Mouse (Mus musculus) layer of hippocampus, postnatal 14 days (tissue): ENCODE results near the gene Mn1. TPM values are rescaled to one million over a fixed set of nuclear protein-coding genes. Genes with fewer than 3 reads are reported as not detected.

Experiments used
- DNase-seq, 2 experiments: peaks; one replicate each; pipeline ENCODE4 v3.0.0; 2021 to 2022; ENCODE audit warnings: low spot score in 2 of 2, mixed read lengths in 1 of 2
- total RNA-seq, 2 experiments: library from RNA; stranded (reverse); gene quantifications; 2 replicates each; pipeline ENCODE4 v1.2.3; 2021

The Mn1 gene
- total RNA-seq, 2 experiments from 2014 or later, result 30.9 to 31.3 TPM

GRCm38 (mm10) chr5:111408470-111409105, 8.6 kb upstream of the Mn1 start:
- no peak for DNase-seq

- no peak for DNase-seq
Observed at GRCm38 (mm10) chr5:111409412-111410044, 7.6 kb upstream of the Mn1 start.

DNA sequence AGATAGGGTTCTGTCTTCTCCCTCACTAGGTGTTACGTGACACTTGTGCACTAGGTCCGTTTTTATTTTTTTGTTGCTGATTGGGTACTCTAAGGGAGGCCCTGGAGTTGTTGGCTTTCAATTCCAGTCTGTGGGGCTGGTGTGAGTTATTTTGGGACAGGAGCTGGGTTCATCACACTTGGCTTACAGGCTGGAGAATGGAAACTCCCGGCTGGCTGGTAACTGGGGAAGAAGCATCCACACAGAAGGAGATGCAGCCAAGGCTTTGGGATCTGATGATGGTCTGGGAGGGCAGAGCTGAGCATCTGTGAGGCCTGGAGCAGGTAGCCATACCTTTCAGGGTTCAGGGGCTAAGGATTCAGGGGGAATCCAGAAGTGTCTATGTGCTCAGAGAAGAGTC, 6.5 kb upstream of the Mn1 start:
- DNase-seq, result no peak

GRCm38 (mm10) chr5:111414192-111414591, 3.0 kb upstream of the Mn1 start:
- peak; percentile 83 to 88 for DNase-seq

- DNase-seq, result no peak
Observed at GRCm38 (mm10) chr5:111414770-111415249, 2.4 kb upstream of the Mn1 start.

DNA sequence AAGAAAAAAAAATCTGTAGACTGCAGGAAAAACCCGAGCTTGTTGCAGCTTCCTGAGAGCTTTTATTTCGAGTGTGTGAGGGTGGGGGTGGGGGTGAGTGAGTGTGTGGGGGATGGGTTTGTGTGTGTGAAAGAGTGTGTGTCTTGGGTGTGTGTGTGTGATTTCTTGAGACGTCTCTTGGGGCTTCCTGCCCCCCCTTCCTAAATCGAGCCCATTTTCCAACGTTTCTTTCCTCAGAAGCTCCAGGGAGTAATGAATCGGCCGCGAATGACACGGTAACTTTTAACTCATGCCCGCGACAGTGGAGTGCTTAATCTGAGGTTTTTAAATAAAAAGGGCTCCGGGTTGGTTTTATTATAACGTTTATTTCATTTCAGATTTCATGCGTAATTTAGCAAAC, 1.6 kb upstream of the Mn1 start:
- DNase-seq, result no peak

DNA sequence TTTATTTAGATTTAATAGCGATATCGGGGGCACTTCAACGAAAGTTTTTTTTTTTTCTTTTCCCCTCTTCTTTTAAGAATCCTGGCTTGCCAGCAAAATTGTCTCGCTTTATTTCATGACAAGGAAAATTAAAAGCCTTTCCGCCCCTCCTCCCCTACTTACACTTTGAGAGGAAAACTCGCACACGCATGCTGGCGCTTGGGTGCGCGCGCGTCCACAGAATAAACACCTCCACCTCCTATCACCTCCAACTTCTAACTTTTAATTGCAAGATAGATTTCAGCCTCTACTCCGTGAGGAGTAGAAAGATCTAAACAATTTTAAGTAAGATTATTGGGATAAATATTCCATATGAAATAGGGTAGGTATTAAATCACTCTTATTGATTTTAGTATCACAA, 1.1 kb upstream of the Mn1 start:
- DNase-seq, result no peak

- DNase-seq, result peak in 1 of 2 experiments; percentile 42
Observed at GRCm38 (mm10) chr5:111417378-111418131, 393 bp downstream of the Mn1 start.

- peak in 1 of 2 experiments; percentile 51 for DNase-seq
Observed at GRCm38 (mm10) chr5:111418202-111419120, 1.3 kb downstream of the Mn1 start.

GRCm38 (mm10) chr5:111419121-111419881, 2.1 kb downstream of the Mn1 start:
- peak in 1 of 2 experiments; percentile 68 for DNase-seq

DNA sequence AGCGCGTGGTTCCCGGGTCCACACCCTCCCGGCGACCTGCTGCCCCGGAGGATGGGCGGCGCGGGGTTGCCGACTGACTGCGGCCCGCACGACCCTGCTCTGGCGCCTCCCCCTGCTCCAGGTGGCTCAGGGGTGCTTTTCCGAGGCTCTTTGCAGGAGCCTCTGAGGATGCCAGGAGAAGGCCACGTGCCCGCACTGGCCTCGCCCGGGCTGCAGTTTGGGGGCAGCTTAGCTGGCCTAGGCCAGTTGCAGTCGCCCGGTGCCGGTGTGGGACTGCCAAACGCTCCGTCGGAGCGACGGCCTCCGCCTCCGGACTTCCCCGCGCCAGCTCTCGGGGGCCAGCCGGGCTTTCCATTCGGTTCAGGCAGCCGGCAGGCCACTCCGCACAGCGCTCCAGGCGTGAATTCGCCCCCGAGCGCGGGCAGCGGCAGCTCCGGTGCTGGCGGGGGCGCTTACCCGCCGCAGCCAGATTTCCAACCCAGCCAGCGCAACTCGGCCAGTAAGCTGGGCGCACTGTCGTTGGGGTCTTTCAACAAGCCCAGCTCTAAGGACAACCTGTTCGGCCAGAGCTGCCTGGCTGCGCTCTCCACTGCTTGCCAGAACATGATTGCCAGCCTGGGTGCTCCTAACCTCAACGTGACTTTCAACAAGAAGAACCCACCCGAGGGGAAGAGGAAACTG, 3.0 kb downstream of the Mn1 start:
- peak in 1 of 2 experiments; percentile 50 for DNase-seq

DNA sequence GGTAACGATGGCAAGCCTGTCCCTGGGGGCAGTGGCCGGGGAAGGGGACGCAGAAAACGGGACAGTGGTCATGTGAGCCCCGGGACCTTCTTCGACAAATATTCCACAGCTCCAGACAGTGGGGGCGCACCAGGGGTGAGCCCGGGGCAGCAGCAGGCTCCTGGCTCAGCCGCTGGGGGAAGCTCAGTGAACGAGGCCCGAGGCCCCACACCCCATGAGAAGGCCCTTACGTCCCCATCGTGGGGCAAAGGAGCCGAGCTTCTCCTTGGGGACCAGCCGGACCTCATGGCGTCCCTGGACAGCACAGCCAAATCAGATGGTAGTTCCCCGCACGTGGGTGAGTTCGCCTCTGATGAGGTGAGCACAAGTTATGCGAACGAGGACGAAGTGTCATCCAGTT, 3.7 kb downstream of the Mn1 start:
- DNase-seq, result no peak

DNA sequence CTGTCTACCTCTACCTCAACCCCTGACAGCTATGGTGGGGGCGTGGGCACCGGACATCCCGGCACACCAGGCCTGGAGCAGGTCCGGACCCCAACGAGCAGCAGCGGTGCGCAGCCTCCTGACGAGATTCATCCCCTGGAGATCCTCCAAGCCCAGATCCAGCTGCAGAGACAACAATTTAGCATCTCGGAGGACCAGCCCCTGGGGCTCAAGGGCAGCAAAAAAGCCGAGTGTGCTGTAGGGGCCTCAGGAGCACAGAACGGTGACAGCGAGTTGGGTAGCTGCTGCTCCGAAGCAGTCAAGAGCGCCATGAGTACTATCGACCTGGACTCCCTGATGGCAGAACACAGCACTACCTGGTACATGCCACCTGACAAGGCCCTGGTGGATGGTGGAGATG, 4.3 kb downstream of the Mn1 start:
- no peak for DNase-seq

DNA sequence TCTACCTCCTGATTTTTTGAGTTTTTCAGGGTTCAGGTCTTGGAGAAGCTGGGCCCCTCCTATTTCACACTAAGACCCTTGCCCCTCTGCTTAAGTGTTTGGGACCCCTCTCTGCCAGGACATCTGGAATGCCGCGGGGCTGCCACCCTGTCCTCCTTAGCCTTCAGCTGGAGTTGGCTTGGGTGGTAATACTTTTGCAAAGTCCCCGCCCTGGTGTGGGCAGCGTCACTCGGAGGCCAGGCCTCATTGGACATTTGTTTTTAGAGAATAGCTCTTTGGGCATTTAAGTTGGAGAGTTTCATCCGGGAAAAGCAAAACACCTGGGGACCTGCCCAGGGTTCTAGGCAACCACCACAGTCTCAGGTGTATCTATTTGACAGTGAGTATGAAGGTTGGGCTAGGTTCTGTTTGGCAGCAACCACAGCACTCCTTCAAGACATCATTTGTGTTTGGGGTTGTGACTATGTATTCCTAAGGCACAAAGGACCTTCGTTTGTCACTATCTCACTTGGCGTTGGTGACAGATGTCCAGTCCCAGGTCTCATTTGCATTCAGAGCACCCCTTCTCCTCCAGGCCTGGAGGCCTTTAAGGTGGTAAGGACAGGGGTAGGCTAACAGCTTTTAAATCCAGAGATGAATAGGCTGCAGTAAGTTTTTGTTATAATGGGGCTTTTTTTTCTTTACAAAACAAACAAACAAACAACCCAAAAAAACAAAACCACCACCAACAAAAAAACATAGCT, 5.1 kb downstream of the Mn1 start:
- no peak for DNase-seq

DNA sequence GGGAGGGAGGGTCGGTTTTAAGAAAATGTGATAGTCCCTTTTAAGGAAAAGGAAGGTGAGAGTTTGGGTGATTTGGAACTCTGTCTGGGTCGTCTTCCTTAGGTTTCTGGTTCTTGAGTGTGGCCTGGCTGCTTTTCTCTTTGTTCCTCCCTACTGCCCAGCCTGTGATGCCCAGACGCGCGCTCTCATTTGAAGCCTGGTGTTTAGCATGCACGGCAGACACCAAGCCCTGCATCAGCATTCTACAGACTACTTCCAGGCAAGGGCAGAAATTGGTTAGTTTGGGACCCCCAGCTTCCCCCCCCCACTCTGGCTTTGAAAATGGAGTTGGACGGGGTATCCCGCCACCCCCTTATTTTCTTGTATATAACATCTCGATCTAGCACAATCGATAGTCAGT, 5.8 kb downstream of the Mn1 start:
- DNase-seq, result no peak

GRCm38 (mm10) chr5:111423616-111424015, 6.5 kb downstream of the Mn1 start:
- no peak for DNase-seq

GRCm38 (mm10) chr5:111425813-111426212, 8.7 kb downstream of the Mn1 start:
- no peak for DNase-seq

DNA sequence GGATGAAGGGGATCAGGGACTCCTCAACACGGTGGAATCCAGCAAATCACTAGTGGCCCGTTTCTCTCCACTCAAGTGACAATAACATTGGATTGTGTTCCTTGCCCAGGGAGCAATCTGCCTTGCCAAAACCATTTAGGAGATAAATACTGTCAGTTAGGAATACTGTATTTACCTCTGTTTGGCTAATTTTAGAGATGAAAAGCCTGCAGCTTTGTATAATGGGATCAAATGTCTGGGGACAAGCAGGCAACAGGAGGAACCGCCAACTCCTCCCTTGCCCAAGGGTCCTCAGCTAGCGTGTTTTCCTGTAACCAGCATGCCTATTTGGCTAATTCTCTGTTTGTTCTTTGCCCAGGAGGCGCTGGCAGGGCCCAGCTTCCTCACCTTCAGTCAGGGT, 9.1 kb downstream of the Mn1 start:
- DNase-seq, result no peak

GRCm38 (mm10) chr5:111428882-111429281, 11.7 kb downstream of the Mn1 start:
- DNase-seq, result no peak
